Mouse (Mus musculus) cerebellum, adult 2 months (tissue): ENCODE results near the gene Nrf1.

ENCODE experiments used
- CTCF ChIP-seq: fragments of 200-500 bp; IDR thresholded peaks from 2 replicates; pipeline ENCODE4 v1.5.1; 2011; ENCODE audit warnings: low read depth, mild to moderate bottlenecking, control low read depth, low read length, moderate library complexity, borderline replicate concordance; ENCODE audit not compliant: insufficient read depth
- POLR2A ChIP-seq: fragments of 200-500 bp; IDR thresholded peaks from 2 replicates; pipeline ENCODE4 v1.6.1; 2011; ENCODE audit warnings: low read length, control low read depth, borderline replicate concordance; ENCODE audit not compliant: insufficient read depth

GRCm38 (mm10) chr6:30066746-30067145 is 19.0 kb downstream of the Nrf1 start:
- TF ChIP-seq CTCF (no peak), POLR2A (no peak)
